Mouse (Mus musculus) thymus, postnatal 14 days (tissue): Measurements from ENCODE around the gene 1110012L19Rik.
"Not testable (repeated sequence)": the region's sequence is repeated elsewhere in the genome, so short reads cannot be mapped to it uniquely, and the experiment has no call there.

ENCODE experiments used
- DNase-seq: peaks from one replicate; pipeline ENCODE4 v3.0.0; 2021

1110012L19Rik gene

DNA sequence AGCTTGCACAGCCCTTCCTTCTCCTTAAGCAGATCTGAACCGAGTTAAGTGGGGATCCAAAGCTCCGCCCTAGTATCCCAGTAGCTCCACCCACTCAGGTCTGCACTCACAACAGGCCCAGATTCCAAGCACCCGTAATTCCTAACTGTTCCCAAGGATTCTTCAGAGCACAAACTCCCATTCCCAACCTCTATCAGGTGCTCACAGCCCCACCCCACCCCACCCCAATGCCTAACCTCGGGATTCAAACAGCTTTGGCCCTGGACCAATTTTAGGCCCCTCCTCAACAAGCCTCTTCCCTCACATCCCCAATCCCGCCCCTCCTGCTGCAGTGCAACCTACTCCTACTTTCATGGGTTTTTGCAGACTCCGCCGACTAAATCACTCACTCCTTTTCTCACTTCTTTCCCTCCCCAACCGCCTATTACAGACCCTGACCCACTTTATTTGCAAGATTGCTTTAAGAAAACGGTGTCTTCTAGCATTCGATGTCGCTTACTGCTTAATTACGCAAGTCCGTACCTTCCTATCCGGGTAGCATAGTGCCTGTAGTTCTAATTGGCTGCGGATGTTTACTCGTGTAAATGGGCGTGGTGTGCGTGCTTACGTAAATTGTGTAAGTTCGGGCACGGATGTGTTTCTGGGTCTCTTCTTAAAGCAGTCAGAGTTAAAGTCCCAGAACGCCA, at the start of gene 1110012L19Rik:
Gene 1110012L19Rik (plus strand): TSS at position 602 of the 686 bp plus-strand sequence.
- DNase-seq: peak; percentile 71

DNA sequence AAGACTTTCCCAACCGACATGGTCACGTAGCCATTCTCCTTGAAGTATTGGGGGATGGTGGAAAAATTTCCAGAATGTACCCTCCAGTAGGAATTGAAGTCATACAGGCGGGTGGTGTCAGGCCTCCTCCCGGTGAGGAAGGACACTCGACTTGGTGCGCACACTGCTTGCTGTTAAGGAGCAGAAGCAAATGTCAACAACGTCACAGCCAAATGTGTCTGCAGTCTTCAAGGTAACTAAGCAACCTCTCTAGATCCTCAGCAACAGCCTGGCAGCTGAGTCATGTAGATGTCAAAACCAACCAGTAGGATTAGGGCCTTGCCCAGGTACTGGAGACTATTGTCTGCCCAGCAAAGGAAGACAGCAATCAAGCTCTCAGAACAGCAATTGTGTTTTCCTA, 22.7 kb upstream of the 1110012L19Rik start:
- no peak for DNase-seq

- no peak for DNase-seq
Observed at GRCm38 (mm10) chrX:70363446-70363845, 22.2 kb upstream of the 1110012L19Rik start.

- DNase-seq: no peak
Observed at GRCm38 (mm10) chrX:70364202-70364601, 21.5 kb upstream of the 1110012L19Rik start.

GRCm38 (mm10) chrX:70364661-70365613, 20.7 kb upstream of the 1110012L19Rik start, which contains the start of gene Ids:
Gene Ids, minus strand, starts transcription at chrX:70365084.
- peak; percentile 89 for DNase-seq

GRCm38 (mm10) chrX:70369758-70370157, 15.9 kb upstream of the 1110012L19Rik start:
- DNase-seq: not testable (repeated sequence)

DNA sequence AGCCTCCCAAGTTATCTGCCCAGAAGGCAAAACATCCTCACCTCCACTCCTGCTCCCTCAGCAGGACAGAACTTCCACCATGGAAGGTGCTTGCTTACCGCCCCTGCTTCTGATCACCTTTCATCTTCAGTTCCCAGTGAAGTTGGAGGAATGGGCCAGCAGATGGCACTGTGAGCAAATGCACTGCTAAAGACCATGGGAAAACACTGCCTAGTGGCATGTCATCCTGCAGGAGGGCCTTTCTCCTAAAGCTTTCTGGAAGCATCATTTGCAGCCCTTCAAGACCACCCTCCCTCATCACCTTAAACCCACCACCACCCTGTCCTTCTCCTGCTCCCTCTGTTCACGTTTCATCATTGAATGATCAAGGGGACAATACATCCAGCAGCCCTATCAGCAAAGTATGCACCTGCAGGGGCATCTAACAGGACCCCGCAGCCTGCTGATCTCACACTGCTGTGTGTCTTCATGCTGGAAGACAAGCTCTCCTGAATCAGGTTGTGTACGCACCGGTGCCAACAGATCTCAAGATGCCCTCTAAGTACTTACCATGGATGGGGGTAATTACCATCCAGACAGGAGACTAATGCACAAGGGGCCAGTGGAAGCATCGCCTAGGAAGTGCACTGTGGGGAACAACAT, 11.1 kb upstream of the 1110012L19Rik start:
- not testable (repeated sequence) for DNase-seq

DNA sequence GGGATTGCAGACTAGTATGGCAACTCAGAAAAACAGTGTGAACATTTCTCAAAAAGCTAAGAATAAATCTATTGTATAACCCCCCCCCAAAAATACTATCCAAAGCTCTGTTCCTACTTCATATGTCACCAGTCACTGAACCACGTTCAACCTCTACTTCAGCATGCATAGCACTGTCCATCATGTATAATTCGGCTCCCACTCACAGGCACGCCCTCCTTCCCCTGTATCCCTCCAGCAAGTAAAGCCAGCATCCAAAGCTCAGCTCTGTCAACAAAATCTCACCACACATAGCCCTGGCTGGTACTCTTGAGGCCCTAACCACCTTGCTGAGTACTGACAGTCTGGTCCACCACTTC, 781 bp upstream of the 1110012L19Rik start:
- no peak for DNase-seq

DNA sequence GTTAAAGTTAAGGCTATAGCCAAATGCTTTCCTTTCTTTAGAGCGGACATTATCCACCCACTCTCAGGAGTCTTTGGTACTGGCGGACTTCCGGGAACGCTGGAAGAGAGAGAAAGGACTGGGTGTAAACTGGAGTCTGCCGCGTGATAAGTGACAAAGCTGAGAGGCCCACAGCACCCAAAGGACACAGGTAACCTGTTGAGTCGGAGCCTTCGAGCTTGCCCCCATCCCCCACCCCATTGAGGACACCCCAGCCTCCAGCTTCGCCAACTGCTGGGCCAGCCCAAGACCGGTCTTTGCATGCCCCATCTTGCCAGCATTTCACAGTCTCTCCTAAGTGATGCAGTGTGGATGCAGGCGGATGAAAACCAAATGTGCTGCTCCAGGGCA, 280 bp downstream of the 1110012L19Rik start:
- DNase-seq: peak; percentile 43

- not testable (repeated sequence) for DNase-seq
Observed at GRCm38 (mm10) chrX:70392636-70393035, 7.0 kb downstream of the 1110012L19Rik start.

DNA sequence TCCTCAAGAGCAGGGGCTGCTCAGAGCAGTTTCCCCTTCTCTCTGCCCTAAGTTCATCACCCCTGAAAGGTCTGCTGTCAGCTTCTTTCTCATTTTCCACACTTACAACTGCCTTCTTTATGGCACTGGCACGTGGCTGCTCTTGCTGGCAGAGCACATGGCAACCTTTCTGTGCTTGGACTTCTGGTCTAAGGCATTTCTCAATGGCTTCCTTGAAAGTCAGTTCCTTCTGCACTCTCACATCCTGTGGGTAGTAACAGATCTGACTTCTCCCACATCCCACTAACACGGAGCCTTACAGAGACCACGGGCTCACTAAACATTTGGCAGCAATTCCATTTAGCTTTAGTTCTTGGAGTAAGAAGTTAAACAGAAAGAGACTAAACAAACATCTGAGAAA, 39.8 kb downstream of the 1110012L19Rik start:
- not testable (repeated sequence) for DNase-seq
